Mouse (Mus musculus) MEL (cell line): ENCODE data around the gene Tnnc2. TPM values are rescaled to one million over a fixed set of nuclear protein-coding genes. Genes with fewer than 3 reads are reported as not detected.

Source experiments
- DNase-seq: peaks from one replicate; pipeline ENCODE4 v3.0.0; 2011; ENCODE audit warnings: low read depth, low spot score
- H3K27ac ChIP-seq: 2 replicates; pipeline ENCODE4 v1.5.1; 2012; ENCODE audit warnings: low read depth, mild to moderate bottlenecking, control low read depth, low read length, moderate library complexity; ENCODE audit not compliant: control insufficient read depth
- H3K27me3 ChIP-seq, 2 experiments: fragments of 150-350 bp in 1 of 2; sonication (generic) in 1 of 2; 2 replicates each; pipeline ENCODE4 v1.6.1; 2012; ENCODE audit warnings: low read length in 2 of 2, mild to moderate bottlenecking in 2 of 2, improper control_type of control experiment in 1 of 2, moderate library complexity in 1 of 2; ENCODE audit not compliant: insufficient read depth in 2 of 2, control insufficient read depth in 1 of 2
- H3K36me3 ChIP-seq, 2 experiments: 2 replicates each; pipeline ENCODE4 v1.6.1; 2012 to 2014; ENCODE audit warnings: low read length in 2 of 2, improper control_type of control experiment in 1 of 2, inconsistent platforms in 1 of 2, mild to moderate bottlenecking in 1 of 2; ENCODE audit not compliant: insufficient read depth in 2 of 2, control insufficient read depth in 1 of 2
- H3K4me1 ChIP-seq, 2 experiments: fragments of 150-350 bp in 1 of 2; sonication (generic) in 1 of 2; 2 replicates each; pipeline ENCODE4 v1.6.1; 2012; ENCODE audit warnings: low read length in 2 of 2, improper control_type of control experiment in 1 of 2, mild to moderate bottlenecking in 1 of 2; ENCODE audit not compliant: insufficient read depth in 2 of 2, control insufficient read depth in 1 of 2
- H3K4me3 ChIP-seq, 2 experiments: fragments of 150-350 bp in 1 of 2; sonication (generic) in 1 of 2; 2 replicates each; pipeline ENCODE4 v1.5.1; 2012; ENCODE audit warnings: low read depth in 2 of 2, low read length in 2 of 2, mild to moderate bottlenecking in 2 of 2, moderate library complexity in 2 of 2, control low read depth in 1 of 2, improper control_type of control experiment in 1 of 2; ENCODE audit not compliant: control insufficient read depth in 1 of 2, insufficient read depth in 1 of 2
- H3K79me2 ChIP-seq: 2 replicates; pipeline ENCODE4 v1.6.1; 2012; ENCODE audit warnings: mild to moderate bottlenecking, low read length, moderate library complexity; ENCODE audit not compliant: control insufficient read depth, poor library complexity, insufficient read depth
- H3K9ac ChIP-seq: 2 replicates; pipeline ENCODE4 v1.6.1; 2012; ENCODE audit warnings: low read depth, mild to moderate bottlenecking, control low read depth, low read length, moderate library complexity; ENCODE audit not compliant: control insufficient read depth, poor library complexity, severe bottlenecking
- H3K9me3 ChIP-seq: fragments of 150-350 bp; sonication (generic); replicated peaks from 2 replicates; pipeline ENCODE4 v1.6.1; 2012; ENCODE audit warnings: mild to moderate bottlenecking, low read length, improper control_type of control experiment, moderate library complexity; ENCODE audit not compliant: insufficient read depth
- E2F4 ChIP-seq: IDR thresholded peaks from 2 replicates; pipeline ENCODE4 v1.6.1; 2011; ENCODE audit warnings: low read depth, low read length, improper control_type of control experiment, borderline replicate concordance
- ELF1 ChIP-seq: IDR thresholded peaks from 2 replicates; pipeline ENCODE4 v1.6.1; 2014; ENCODE audit warnings: low read depth, mild to moderate bottlenecking, inconsistent platforms, low read length, improper control_type of control experiment, moderate library complexity
- GATA1 ChIP-seq: IDR thresholded peaks from 2 replicates; pipeline ENCODE4 v1.6.1; 2011; ENCODE audit warnings: low read depth, low read length, improper control_type of control experiment
- JUND ChIP-seq: IDR thresholded peaks from 2 replicates; pipeline ENCODE4 v1.6.1; 2011; ENCODE audit warnings: low read depth, mild to moderate bottlenecking, improper control_type of control experiment, low read length
- KAT2A ChIP-seq: conservative IDR thresholded peaks from 2 replicates; pipeline ENCODE4 v1.6.1; 2012; ENCODE audit warnings: low read depth, low read length, improper control_type of control experiment, inconsistent platforms
- MAZ ChIP-seq: IDR thresholded peaks from 2 replicates; pipeline ENCODE4 v1.6.1; 2012; ENCODE audit warnings: low read depth, mild to moderate bottlenecking, inconsistent platforms, low read length, improper control_type of control experiment
- MEF2A ChIP-seq: IDR thresholded peaks from 2 replicates; pipeline ENCODE4 v1.6.1; 2014; ENCODE audit warnings: low read depth, mild to moderate bottlenecking, inconsistent platforms, low read length, improper control_type of control experiment; ENCODE audit not compliant: poor library complexity, insufficient replicate concordance, severe bottlenecking; ENCODE audit errors: extremely low read depth
- MXI1 ChIP-seq: IDR thresholded peaks from 2 replicates; pipeline ENCODE4 v1.6.1; 2011; ENCODE audit warnings: mild to moderate bottlenecking, low read depth, low read length, improper control_type of control experiment
- MYB ChIP-seq: IDR thresholded peaks from 2 replicates; pipeline ENCODE4 v1.6.1; 2011; ENCODE audit warnings: mild to moderate bottlenecking, low read depth, low read length, improper control_type of control experiment
- MYC ChIP-seq: IDR thresholded peaks from 2 replicates; pipeline ENCODE4 v1.6.1; 2011; ENCODE audit warnings: low read depth, mild to moderate bottlenecking, low read length, improper control_type of control experiment, moderate library complexity
- NELFE ChIP-seq: IDR thresholded peaks from 2 replicates; pipeline ENCODE4 v1.6.1; 2011; ENCODE audit warnings: low read depth, low read length, improper control_type of control experiment
- POLR2A ChIP-seq, 2 experiments: IDR thresholded peaks; 2 replicates each; pipeline ENCODE4 v1.6.1; 2011 to 2012; ENCODE audit warnings: low read length in 2 of 2, mild to moderate bottlenecking in 2 of 2, control low read depth in 1 of 2, improper control_type of control experiment in 1 of 2, low read depth in 1 of 2, moderate library complexity in 1 of 2; ENCODE audit not compliant: control insufficient read depth in 1 of 2, insufficient read depth in 1 of 2, poor library complexity in 1 of 2
- POLR2AphosphoS2 ChIP-seq: IDR thresholded peaks from 2 replicates; pipeline ENCODE4 v1.6.1; 2011; ENCODE audit warnings: low read length, improper control_type of control experiment
- RAD21 ChIP-seq: IDR thresholded peaks from 2 replicates; pipeline ENCODE4 v1.6.1; 2011; ENCODE audit warnings: mild to moderate bottlenecking, low read depth, low read length, improper control_type of control experiment
- RCOR1 ChIP-seq: IDR thresholded peaks from 2 replicates; pipeline ENCODE4 v1.6.1; 2012; ENCODE audit warnings: low read depth, mild to moderate bottlenecking, inconsistent platforms, low read length, improper control_type of control experiment
- SIN3A ChIP-seq: IDR thresholded peaks from 2 replicates; pipeline ENCODE4 v1.6.1; 2012; ENCODE audit warnings: low read length, improper control_type of control experiment, inconsistent platforms
- TAL1 ChIP-seq: IDR thresholded peaks from 2 replicates; pipeline ENCODE4 v1.6.1; 2012; ENCODE audit warnings: mild to moderate bottlenecking, inconsistent platforms, low read length, moderate library complexity, mixed read lengths
- TCF12 ChIP-seq: IDR thresholded peaks from 2 replicates; pipeline ENCODE4 v1.6.1; 2014; ENCODE audit warnings: low read depth, mild to moderate bottlenecking, inconsistent platforms, low read length, improper control_type of control experiment, moderate library complexity
- USF2 ChIP-seq, 2 experiments: IDR thresholded peaks; 2 replicates each; pipeline ENCODE4 v1.6.1; 2011 to 2012; ENCODE audit warnings: improper control_type of control experiment in 2 of 2, low read length in 2 of 2, borderline replicate concordance in 1 of 2, inconsistent platforms in 1 of 2, low read depth in 1 of 2, mild to moderate bottlenecking in 1 of 2; ENCODE audit not compliant: insufficient read depth in 1 of 2
- ZKSCAN1 ChIP-seq: IDR thresholded peaks from 2 replicates; pipeline ENCODE4 v1.6.1; 2012; ENCODE audit warnings: low read depth, mild to moderate bottlenecking, inconsistent platforms, low read length, improper control_type of control experiment, moderate library complexity
- ZMIZ1 ChIP-seq: IDR thresholded peaks from 2 replicates; pipeline ENCODE4 v1.6.1; 2012; ENCODE audit warnings: low read depth, mild to moderate bottlenecking, inconsistent platforms, low read length, improper control_type of control experiment, moderate library complexity
- ZNF384 ChIP-seq: IDR thresholded peaks from 2 replicates; pipeline ENCODE4 v1.6.1; 2012; ENCODE audit warnings: low read depth, mild to moderate bottlenecking, inconsistent platforms, low read length, improper control_type of control experiment
- polyA plus RNA-seq, 2 experiments: library from polyadenylated mRNA; stranded (reverse) in 1 of 2; unstranded in 1 of 2; fragments of >175 nt in 1 of 2; fragments of >200 nt in 1 of 2; gene quantifications; 2 replicates each; pipeline versions ENCODE4 v1.2.1 to v1.2.4; 2012; ENCODE audit warnings: low replicate concordance in 2 of 2, low read depth in 1 of 2; ENCODE audit not compliant: insufficient read length in 2 of 2, insufficient read depth in 1 of 2, missing spikeins in 1 of 2
- total RNA-seq: library from RNA; depleted of rRNA; stranded (reverse); fragments of 300-350 nt; gene quantifications from 2 replicates; pipeline ENCODE4 v1.2.3, GENCODE M21; 2012

Gene Tnnc2
- total and polyA plus RNA-seq, 3 experiments = not detected

DNA sequence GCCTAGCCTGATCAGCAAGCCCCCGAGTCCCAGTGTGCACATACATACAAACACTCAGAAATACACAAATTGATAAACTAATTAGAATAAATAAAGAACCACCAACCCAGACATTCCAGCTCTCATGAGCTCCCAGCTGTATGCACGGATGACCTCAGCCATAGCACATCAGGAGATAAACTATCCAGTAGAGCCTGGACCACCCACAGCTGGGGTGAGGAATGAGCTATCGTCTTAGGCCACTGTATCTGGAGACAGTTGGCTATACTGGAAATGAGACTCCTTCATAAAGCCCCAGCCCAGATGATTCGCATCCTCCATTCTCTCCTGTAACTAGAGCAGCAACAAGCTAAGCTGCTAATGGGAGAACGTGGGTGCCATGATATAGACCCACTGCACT lies 44.9 kb downstream of the Tnnc2 start:
- Histone ChIP-seq H3K4me1 (peaks cover 2% of the 10 kb centered on the region in 2 experiments; a peak in 1 of 4 replicates), H3K79me2 (no peaks in the 10 kb centered on the region), H3K9ac (no peak overlapping the region), H3K4me3 (no peak overlapping the region), H3K27me3 (peaks cover 0 to 8% of the 10 kb centered on the region in 2 experiments; a peak in 2 of 4 replicates), H3K9me3 (no peaks in the 10 kb centered on the region), H3K27ac (no peak overlapping the region), H3K36me3 (no peaks in the 10 kb centered on the region)
- DNase-seq = no peak
- TF ChIP-seq TCF12 = no peak
- no peak for TF ChIP-seq ZNF384
- TF ChIP-seq TAL1 = no peak
- no peak for TF ChIP-seq ZKSCAN1
- no peak for TF ChIP-seq NELFE
- TF ChIP-seq MAZ = no peak
- TF ChIP-seq MYC = no peak
- no peak for TF ChIP-seq POLR2A (IDR thresholded peaks at IDR 0.05; ENCODE audit: control insufficient read depth in 1 of 2, insufficient read depth in 1 of 2, low read depth in 1 of 2, low read length in 2 of 2, poor library complexity in 1 of 2)
- TF ChIP-seq RCOR1 = no peak
- no peak for TF ChIP-seq RAD21
- TF ChIP-seq ZMIZ1 = no peak
- TF ChIP-seq SIN3A = no peak
- TF ChIP-seq ELF1 = no peak
- TF ChIP-seq KAT2A = no peak
- no peak for TF ChIP-seq GATA1
- no peak for TF ChIP-seq USF2 (IDR thresholded peaks at IDR 0.05; ENCODE audit: borderline replicate concordance in 1 of 2, insufficient read depth in 1 of 2, low read depth in 1 of 2, low read length in 2 of 2)
- TF ChIP-seq E2F4 = no peak
- no peak for TF ChIP-seq JUND

DNA sequence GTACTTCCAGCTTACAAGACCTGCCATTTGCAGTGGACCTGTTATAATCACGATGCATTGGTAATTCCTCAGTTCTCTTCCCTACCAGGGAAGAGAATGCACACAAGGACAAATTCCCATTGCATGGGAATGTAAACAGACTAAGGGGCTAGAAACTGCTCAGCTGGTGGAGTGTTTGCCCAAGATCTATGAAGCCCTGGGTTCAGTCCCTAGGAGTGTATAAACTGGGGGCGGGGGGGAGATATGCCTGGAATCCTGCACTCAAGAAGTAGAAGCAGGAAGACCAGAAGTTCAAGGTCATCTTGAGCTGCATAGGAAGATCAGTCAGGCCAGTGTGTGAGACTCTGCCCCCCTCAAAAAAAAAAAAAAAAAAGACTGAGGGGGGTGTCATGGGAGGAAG lies 46.5 kb downstream of the Tnnc2 start:
- Histone ChIP-seq H3K9me3 (no peaks in the 10 kb centered on the region), H3K27me3 (peaks cover 1 to 5% of the 10 kb centered on the region in 2 experiments; a peak in 3 of 4 replicates), H3K4me1 (0 out of 4 replicates have a peak, but pooled peaks cover 0 to 2% of the 10 kb centered on the region in 2 experiments), H3K27ac (no peak overlapping the region), H3K36me3 (no peaks in the 10 kb centered on the region), H3K79me2 (no peaks in the 10 kb centered on the region), H3K4me3 (no peak overlapping the region), H3K9ac (no peak overlapping the region)
- TF ChIP-seq MYC (no peak), SIN3A (no peak), MXI1 (no peak), MYB (no peak), TCF12 (no peak), USF2 (IDR thresholded peaks at IDR 0.05; ENCODE audit: borderline replicate concordance in 1 of 2, insufficient read depth in 1 of 2, low read depth in 1 of 2, low read length in 2 of 2) (no peak), POLR2AphosphoS2 (no peak), MEF2A (no peak), NELFE (no peak)
- no peak for DNase-seq
